Mouse (Mus musculus): ENCODE results near the gene Zbed6. TPM values are rescaled to one million over a fixed set of nuclear protein-coding genes. Genes with fewer than 3 reads are reported as not detected.

Gene Zbed6
- 10 to 100 TPM; 16.5 to 19.5 TPM for total RNA-seq (2023)

DNA sequence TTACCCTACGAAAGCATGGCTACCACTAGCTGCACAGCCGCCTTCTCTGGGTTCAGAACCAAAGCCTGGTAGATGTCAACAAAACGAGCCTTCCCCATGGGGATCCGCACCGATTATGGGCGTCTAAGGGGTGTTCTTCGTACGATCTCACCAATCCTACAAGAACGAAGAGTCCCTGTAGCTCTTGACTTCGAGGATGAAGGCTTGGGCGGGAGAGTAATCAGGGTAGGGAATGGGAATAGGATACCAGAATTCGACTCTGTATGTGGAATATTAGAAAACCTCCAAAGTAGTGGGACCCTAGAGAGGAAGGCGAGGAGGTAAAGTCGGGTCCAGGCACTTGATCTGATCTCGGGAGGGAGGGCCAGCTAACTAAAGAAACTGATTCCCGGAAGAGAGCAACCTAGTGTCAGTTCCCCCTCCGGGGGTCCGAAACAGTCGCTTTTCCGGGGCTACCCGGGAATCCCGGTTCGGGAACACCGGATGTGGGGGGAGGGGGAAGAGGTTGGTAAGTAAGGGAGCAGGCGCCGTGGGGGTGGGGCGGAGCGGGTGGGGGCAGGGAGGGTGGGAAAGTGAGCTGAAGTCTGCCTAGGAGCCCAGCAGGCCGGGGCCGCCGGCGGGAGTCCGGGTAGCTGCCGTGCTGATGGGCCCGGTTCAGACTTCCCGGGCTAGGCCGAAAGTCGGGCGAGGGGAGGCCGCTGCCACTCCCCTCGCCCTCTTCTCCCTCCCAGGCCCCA is at the start of gene Zbed6:
TSS of gene Zbed6 (minus strand) at position 420 of the 737 bp plus-strand sequence.

DNA sequence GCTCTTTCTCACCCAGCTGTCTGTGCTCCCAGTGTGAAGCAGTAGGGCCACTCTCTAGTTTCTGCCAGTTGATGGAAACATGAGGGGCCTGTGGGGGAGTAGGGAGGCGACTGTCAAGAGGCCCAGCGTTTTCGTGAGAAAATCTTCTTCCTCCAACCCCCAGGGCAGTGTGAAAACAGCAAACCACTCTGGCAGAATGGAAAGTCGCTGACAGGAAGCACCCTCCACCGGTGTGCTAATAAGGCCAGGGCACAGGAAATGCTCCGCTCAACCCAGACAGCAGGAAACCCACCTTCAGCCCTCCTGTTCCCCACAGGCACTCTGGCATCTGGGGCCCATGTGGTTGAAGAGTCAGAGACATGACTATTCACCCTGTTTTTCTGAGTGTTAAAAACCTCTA is 29.2 kb upstream of the Zbed6 start, which contains the start of gene Lax1:
TSS of gene Lax1 (minus strand) at position 212 of the 400 bp plus-strand sequence.

DNA sequence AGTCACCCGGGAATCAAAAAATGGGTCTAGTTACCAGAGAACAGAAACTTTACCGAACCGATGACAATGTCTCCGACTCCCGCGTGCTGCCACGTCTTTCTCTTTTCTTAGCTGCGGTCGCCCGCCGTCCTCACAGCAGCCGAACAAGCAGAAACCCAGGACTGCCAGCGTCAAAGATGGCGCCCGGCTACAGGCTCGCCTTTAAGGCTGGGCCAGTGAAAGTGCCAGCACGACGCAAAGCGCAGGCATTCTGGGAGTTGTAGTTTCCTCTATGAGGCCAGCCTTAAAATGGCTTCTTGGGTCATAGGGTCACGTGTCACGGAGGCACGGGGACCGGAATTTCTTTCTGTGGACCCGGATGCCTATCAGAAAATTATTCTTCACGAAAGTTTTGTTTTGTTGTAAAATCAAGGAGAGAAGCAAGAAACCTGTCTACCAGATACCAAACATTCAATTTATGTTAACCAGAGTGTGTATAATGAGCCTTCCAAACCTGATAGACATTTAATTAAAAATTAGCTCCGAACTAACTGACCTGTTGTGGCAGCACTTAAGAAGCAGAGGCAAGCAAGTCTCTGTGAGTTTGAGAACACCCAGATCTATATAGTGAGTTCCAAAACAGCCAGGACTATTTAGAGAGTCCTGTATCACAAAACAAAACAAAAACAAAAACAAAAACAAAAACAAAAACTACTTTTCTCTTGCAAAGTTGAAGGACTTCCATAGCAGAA is 683 bp upstream of the Zbed6 start, which contains the start of gene Gm38394:
TSS of gene Gm38394 (minus strand) at position 116 of the 731 bp plus-strand sequence.

DNA sequence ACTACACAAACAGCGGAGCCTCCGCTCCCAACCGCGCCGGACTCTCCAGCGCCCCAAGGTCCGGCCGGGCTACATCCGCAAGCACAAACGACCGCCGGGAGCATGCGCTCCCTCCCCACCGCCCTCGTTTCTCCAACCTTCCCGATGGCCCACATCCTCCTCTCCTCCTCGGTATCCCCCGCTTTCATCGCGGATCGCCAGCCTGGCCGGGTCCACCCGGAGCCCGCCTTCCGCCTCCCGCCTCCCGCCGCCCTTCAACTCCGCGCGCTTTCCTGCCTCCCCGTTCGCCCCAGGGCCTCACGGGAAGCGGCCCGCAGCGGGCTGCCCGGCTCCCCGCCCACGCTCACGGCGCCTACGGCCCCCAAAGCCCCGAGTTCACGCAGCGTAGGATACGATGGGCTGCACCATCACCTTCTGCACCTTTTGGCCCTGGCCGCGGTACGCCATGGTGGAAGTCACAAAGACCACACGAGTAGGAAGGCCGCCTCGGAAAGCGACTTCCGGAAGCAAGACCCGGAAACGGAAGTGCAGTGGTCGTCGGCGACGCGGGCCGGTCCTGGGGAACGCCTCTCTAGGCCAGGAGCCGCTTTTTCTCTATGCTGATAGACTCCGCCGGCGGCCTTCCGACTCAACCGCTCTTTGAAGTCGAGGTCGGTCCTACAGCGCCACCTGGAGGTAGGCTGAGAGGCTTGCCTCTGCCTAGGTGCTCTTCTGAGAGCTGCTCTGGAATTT is 50.7 kb downstream of the Zbed6 start, which contains the start of gene Snrpe:
TSS of gene Snrpe (minus strand) at position 521 of the 732 bp plus-strand sequence.

Other genes with a start within 250 kb of the Zbed6 start
- 1 to 10 TPM; 1.7 to 1.9 TPM for gene Sox13, start 236.5 kb downstream of the Zbed6 start, total RNA-seq (2023)
- 100 to 1,000 TPM; 104 to 111 TPM for gene Snrpe, start 50.6 kb downstream of the Zbed6 start, total RNA-seq (2023)
- 10 to 100 TPM; 32.6 to 36.3 TPM for gene Gm38394, start 433 bp upstream of the Zbed6 start, total RNA-seq (2023)
- under 1 TPM; 0.82 to 0.89 TPM for gene Lax1, start 29.2 kb upstream of the Zbed6 start, total RNA-seq (2023)
- 10 to 100 TPM; 39.4 to 46.9 TPM for gene Atp2b4, start 140.2 kb upstream of the Zbed6 start, total RNA-seq (2023)
- not detected for gene Optc, start 247.1 kb upstream of the Zbed6 start, total RNA-seq (2023)

Measured in monocyte, adult 59 days (primary cell).